Mouse (Mus musculus): Measurements from ENCODE around the gene Pigq. TPM values are rescaled to one million over a fixed set of nuclear protein-coding genes. Genes with fewer than 3 reads are reported as not detected.

Pigq gene
- polyA plus RNA-seq, 1 experiment from 2014 or later, result 77.1 TPM

DNA sequence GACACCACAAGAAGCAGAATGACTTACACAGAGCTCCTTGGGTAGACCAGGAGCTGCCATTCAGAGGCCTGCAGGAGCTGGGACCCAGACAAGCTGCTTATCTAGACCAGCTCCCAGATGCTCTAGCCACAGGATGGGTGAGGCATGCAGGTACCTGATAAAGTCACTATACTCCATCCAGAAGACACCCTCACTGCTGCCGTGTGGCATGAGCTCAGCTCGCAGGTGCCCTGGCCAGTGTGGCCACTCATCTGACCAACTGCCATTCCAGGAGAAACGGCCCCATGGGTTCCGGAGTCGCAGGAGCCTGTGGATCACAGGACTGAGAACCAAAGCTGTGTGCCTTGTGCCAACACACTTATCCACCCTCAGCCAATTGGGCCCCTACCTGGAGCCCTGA is 16.8 kb upstream of the Pigq start:
- no peak overlapping the region; the same call in 1 of the 2 replicates for H3K27ac ChIP-seq (ENCODE audit: low read depth, low read length)
- H3K4me1 ChIP-seq (ENCODE audit: control insufficient read depth, insufficient read depth, low read length), result peaks cover 4% of the 10 kb centered on the region; the same call in 1 of the 2 replicates
- H3K9me3 ChIP-seq (replicated peaks; ENCODE audit: control insufficient read depth, low read length), result no peaks in the 10 kb centered on the region
- peaks cover 5% of the 10 kb centered on the region for H3K36me3 ChIP-seq (ENCODE audit: control insufficient read depth, insufficient read depth, low read length)
- no peaks in the 10 kb centered on the region for H3K27me3 ChIP-seq (ENCODE audit: control insufficient read depth, insufficient read depth, low read length)
- no peak overlapping the region for H3K4me3 ChIP-seq (ENCODE audit: low read depth, low read length)
- peak; percentile 75 for ATAC-seq (replicated peaks; ENCODE audit: insufficient number of reproducible peaks, low FRiP score, low TSS enrichment)
- whole genome bisulfite sequencing (ENCODE audit: insufficient replicate concordance), result 85% methylated on average over 5 of the region's 5 CpGs
- no peak overlapping the region for H3K4me2 ChIP-seq
- 0 out of 2 replicates have a peak overlapping the region, but pooled peaks have one; percentile 10 for H3K9ac ChIP-seq (ENCODE audit: low read depth, low read length)

- peaks cover 4% of the 10 kb centered on the region; the same call in 1 of the 2 replicates for H3K4me1 ChIP-seq (ENCODE audit: control insufficient read depth, insufficient read depth, low read length)
- no peak for ATAC-seq (replicated peaks; ENCODE audit: insufficient number of reproducible peaks, low FRiP score, low TSS enrichment)
- H3K9ac ChIP-seq (ENCODE audit: low read depth, low read length), result no peak overlapping the region
- no peaks in the 10 kb centered on the region for H3K27me3 ChIP-seq (ENCODE audit: control insufficient read depth, insufficient read depth, low read length)
- peaks cover 5% of the 10 kb centered on the region for H3K36me3 ChIP-seq (ENCODE audit: control insufficient read depth, insufficient read depth, low read length)
- H3K9me3 ChIP-seq (replicated peaks; ENCODE audit: control insufficient read depth, low read length), result no peaks in the 10 kb centered on the region
- no peak overlapping the region for H3K4me2 ChIP-seq
- H3K4me3 ChIP-seq (ENCODE audit: low read depth, low read length), result no peak overlapping the region
- H3K27ac ChIP-seq (ENCODE audit: low read depth, low read length), result no peak overlapping the region
- 91% methylated on average over 23 of the region's 23 CpGs for WGBS (ENCODE audit: insufficient replicate concordance)
Measured at GRCm38 (mm10) chr17:25959630-25960467, 15.1 kb upstream of the Pigq start.

DNA sequence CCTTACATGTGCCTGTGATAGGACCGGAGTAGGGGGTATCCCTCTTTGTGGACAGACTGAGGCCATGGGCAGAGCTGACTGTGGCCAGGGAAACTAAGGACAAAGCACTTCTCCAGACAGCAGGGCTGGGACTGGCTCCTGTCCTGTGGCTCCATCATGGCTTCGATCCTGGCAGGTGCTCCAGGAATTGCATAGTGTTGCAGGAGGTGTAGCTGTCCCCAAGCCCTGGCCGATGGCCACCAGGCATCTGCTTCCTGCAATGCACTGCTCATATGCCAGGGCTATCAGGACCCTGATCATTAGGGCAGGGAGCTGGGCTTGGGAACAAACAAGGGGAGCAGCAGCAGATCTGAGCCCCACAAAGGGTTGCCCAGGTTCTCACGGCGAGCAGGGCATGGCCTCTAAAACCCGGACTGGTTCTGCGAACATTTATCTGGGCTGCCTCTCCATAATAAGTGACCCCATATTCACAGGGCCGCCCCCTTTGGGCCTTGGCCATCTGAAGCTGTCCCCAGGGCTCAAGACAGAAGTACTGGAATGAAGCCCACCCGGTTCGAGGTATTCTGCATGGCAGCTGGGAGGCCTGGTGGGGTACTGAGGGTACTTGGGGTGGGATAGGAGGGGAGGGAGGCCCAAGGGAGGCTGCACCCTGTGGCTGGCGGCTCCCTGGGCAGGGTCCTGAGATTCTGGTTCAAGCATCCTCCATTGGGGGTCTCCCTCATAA is 14.2 kb upstream of the Pigq start:
- Histone ChIP-seq H3K9me3 (replicated peaks; ENCODE audit: control insufficient read depth, low read length) (no peaks in the 10 kb centered on the region), H3K4me1 (ENCODE audit: control insufficient read depth, insufficient read depth, low read length) (peaks cover 4% of the 10 kb centered on the region; the same call in 1 of the 2 replicates), H3K4me2 (no peak overlapping the region), H3K27ac (ENCODE audit: low read depth, low read length) (no peak overlapping the region), H3K4me3 (ENCODE audit: low read depth, low read length) (no peak overlapping the region), H3K27me3 (ENCODE audit: control insufficient read depth, insufficient read depth, low read length) (no peaks in the 10 kb centered on the region), H3K9ac (ENCODE audit: low read depth, low read length) (no peak overlapping the region), H3K36me3 (ENCODE audit: control insufficient read depth, insufficient read depth, low read length) (peaks cover 5% of the 10 kb centered on the region)
- WGBS (ENCODE audit: insufficient replicate concordance), result 90% methylated on average over 11 of the region's 11 CpGs
- ATAC-seq (replicated peaks; ENCODE audit: insufficient number of reproducible peaks, low FRiP score, low TSS enrichment), result no peak

GRCm38 (mm10) chr17:25957586-25958051 is 12.9 kb upstream of the Pigq start:
- Histone ChIP-seq H3K27ac (ENCODE audit: low read depth, low read length) (no peak overlapping the region), H3K9ac (ENCODE audit: low read depth, low read length) (no peak overlapping the region), H3K4me3 (ENCODE audit: low read depth, low read length) (no peak overlapping the region), H3K4me1 (ENCODE audit: control insufficient read depth, insufficient read depth, low read length) (peaks cover 4% of the 10 kb centered on the region; the same call in 1 of the 2 replicates), H3K4me2 (no peak overlapping the region), H3K36me3 (ENCODE audit: control insufficient read depth, insufficient read depth, low read length) (peaks cover 3% of the 10 kb centered on the region; the same call in 1 of the 2 replicates), H3K9me3 (replicated peaks; ENCODE audit: control insufficient read depth, low read length) (no peaks in the 10 kb centered on the region), H3K27me3 (ENCODE audit: control insufficient read depth, insufficient read depth, low read length) (peaks cover 10% of the 10 kb centered on the region)
- no peak for ATAC-seq (replicated peaks; ENCODE audit: insufficient number of reproducible peaks, low FRiP score, low TSS enrichment)
- 87% methylated on average over 14 of the region's 14 CpGs for WGBS (ENCODE audit: insufficient replicate concordance)

- Histone ChIP-seq H3K9me3 (replicated peaks; ENCODE audit: control insufficient read depth, low read length) (no peaks in the 10 kb centered on the region), H3K27ac (ENCODE audit: low read depth, low read length) (no peak overlapping the region), H3K27me3 (ENCODE audit: control insufficient read depth, insufficient read depth, low read length) (peaks cover 20% of the 10 kb centered on the region), H3K4me1 (ENCODE audit: control insufficient read depth, insufficient read depth, low read length) (peaks cover 9% of the 10 kb centered on the region), H3K4me3 (ENCODE audit: low read depth, low read length) (no peak overlapping the region), H3K4me2 (no peak overlapping the region), H3K36me3 (ENCODE audit: control insufficient read depth, insufficient read depth, low read length) (peaks cover 3% of the 10 kb centered on the region; the same call in 1 of the 2 replicates), H3K9ac (ENCODE audit: low read depth, low read length) (no peak overlapping the region)
- WGBS (ENCODE audit: insufficient replicate concordance), result 83% methylated on average over 7 of the region's 7 CpGs
- ATAC-seq (replicated peaks; ENCODE audit: insufficient number of reproducible peaks, low FRiP score, low TSS enrichment), result no peak
Measured at GRCm38 (mm10) chr17:25956631-25957030, 11.9 kb upstream of the Pigq start.

DNA sequence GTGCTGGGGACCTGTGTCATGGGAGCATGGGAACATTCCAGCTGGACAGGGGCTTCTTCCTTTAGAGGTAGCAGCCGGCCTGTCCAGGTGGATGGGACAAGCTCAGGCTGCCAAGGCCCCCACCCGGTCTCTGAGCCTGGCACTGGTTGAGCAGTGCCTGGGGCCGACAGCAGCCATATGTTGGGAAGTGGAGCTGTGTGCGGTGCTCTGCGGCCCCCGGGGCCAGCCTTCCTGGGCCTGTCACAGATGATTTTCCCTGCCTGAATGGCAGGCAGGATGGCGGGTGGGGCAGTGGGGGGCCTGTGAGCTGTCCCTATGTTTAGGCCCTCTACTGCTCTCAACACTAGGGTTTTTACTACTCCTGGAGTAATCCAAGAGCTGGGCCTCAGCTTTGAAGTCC is 11.5 kb upstream of the Pigq start:
- WGBS (ENCODE audit: insufficient replicate concordance), result 69% methylated on average over 7 of the region's 7 CpGs
- Histone ChIP-seq H3K36me3 (ENCODE audit: control insufficient read depth, insufficient read depth, low read length) (peaks cover 3% of the 10 kb centered on the region; the same call in 1 of the 2 replicates), H3K4me2 (no peak overlapping the region), H3K9me3 (replicated peaks; ENCODE audit: control insufficient read depth, low read length) (no peaks in the 10 kb centered on the region), H3K4me1 (ENCODE audit: control insufficient read depth, insufficient read depth, low read length) (peaks cover 13% of the 10 kb centered on the region), H3K4me3 (ENCODE audit: low read depth, low read length) (no peak overlapping the region), H3K27me3 (ENCODE audit: control insufficient read depth, insufficient read depth, low read length) (peaks cover 25% of the 10 kb centered on the region), H3K27ac (ENCODE audit: low read depth, low read length) (no peak overlapping the region), H3K9ac (ENCODE audit: low read depth, low read length) (no peak overlapping the region)
- no peak for ATAC-seq (replicated peaks; ENCODE audit: insufficient number of reproducible peaks, low FRiP score, low TSS enrichment)

GRCm38 (mm10) chr17:25955736-25956135 is 11.0 kb upstream of the Pigq start:
- Histone ChIP-seq H3K27me3 (ENCODE audit: control insufficient read depth, insufficient read depth, low read length) (peaks cover 29% of the 10 kb centered on the region), H3K9me3 (replicated peaks; ENCODE audit: control insufficient read depth, low read length) (no peaks in the 10 kb centered on the region), H3K4me1 (ENCODE audit: control insufficient read depth, insufficient read depth, low read length) (peaks cover 16% of the 10 kb centered on the region), H3K4me3 (ENCODE audit: low read depth, low read length) (no peak overlapping the region), H3K27ac (ENCODE audit: low read depth, low read length) (no peak overlapping the region), H3K4me2 (no peak overlapping the region), H3K36me3 (ENCODE audit: control insufficient read depth, insufficient read depth, low read length) (peaks cover 3% of the 10 kb centered on the region; the same call in 1 of the 2 replicates), H3K9ac (ENCODE audit: low read depth, low read length) (no peak overlapping the region)
- 57% methylated on average over 3 of the region's 3 CpGs for WGBS (ENCODE audit: insufficient replicate concordance)
- no peak for ATAC-seq (replicated peaks; ENCODE audit: insufficient number of reproducible peaks, low FRiP score, low TSS enrichment)

DNA sequence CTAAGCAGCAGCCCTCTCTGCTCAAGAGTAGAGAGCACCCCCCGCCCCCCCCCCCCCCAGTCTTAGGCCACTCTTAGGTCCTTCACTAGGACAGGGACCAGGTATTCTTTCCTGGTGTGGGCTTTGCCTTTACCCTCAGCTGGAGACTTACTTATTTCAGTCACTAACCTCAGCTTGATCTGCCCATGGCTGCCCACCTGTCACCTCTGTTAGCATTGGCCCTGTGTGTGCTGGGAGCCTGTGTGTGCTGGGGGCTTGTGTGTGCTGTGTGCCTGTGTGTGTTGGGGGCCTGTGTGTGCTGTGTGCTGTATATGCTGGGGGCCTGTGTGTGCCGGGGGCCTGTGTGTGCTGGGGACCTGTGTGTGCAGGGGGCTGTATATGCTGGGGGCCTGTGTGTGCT is 9.9 kb upstream of the Pigq start:
- 97% methylated on average over 2 of the region's 2 CpGs for WGBS (ENCODE audit: insufficient replicate concordance)
- peaks cover 40% of the 10 kb centered on the region for H3K27me3 ChIP-seq (ENCODE audit: control insufficient read depth, insufficient read depth, low read length)
- no peak overlapping the region for H3K9ac ChIP-seq (ENCODE audit: low read depth, low read length)
- no peaks in the 10 kb centered on the region for H3K36me3 ChIP-seq (ENCODE audit: control insufficient read depth, insufficient read depth, low read length)
- no peak for ATAC-seq (replicated peaks; ENCODE audit: insufficient number of reproducible peaks, low FRiP score, low TSS enrichment)
- H3K9me3 ChIP-seq (replicated peaks; ENCODE audit: control insufficient read depth, low read length), result no peaks in the 10 kb centered on the region
- H3K4me3 ChIP-seq (ENCODE audit: low read depth, low read length), result no peak overlapping the region
- no peak overlapping the region for H3K4me2 ChIP-seq
- H3K4me1 ChIP-seq (ENCODE audit: control insufficient read depth, insufficient read depth, low read length), result peaks cover 13% of the 10 kb centered on the region
- no peak overlapping the region for H3K27ac ChIP-seq (ENCODE audit: low read depth, low read length)
